Mouse (Mus musculus): ENCODE results near the gene A230072I06Rik. TPM values are rescaled to one million over a fixed set of nuclear protein-coding genes. Genes with fewer than 3 reads are reported as not detected.

The A230072I06Rik gene
- polyA plus RNA-seq, 1 experiment from 2014 or later, result not detected

GRCm38 (mm10) chr8:12328476-12328875, 49.9 kb downstream of the A230072I06Rik start:
- Histone ChIP-seq H3K4me1 (ENCODE audit: control insufficient read depth, insufficient read depth, low read length) (peaks cover 11% of the 10 kb centered on the region), H3K27ac (ENCODE audit: low read length) (no peak overlapping the region), H3K9ac (ENCODE audit: low read length) (no peak overlapping the region), H3K4me3 (ENCODE audit: low read length) (no peak overlapping the region), H3K36me3 (ENCODE audit: control insufficient read depth, insufficient read depth) (no peaks in the 10 kb centered on the region), H3K9me3 (replicated peaks; ENCODE audit: control insufficient read depth, low read length) (no peaks in the 10 kb centered on the region), H3K27me3 (ENCODE audit: control insufficient read depth, insufficient read depth, low read length) (peaks cover 10% of the 10 kb centered on the region; the same call in 1 of the 2 replicates), H3K4me2 (ENCODE audit: low read depth, low read length) (no peak overlapping the region)
- no peak for ATAC-seq (replicated peaks; ENCODE audit: extremely low read depth, insufficient read depth, low FRiP score)
- WGBS, result 66% methylated on average over 9 of the region's 9 CpGs

GRCm38 (mm10) chr8:12330066-12330465, 51.4 kb downstream of the A230072I06Rik start:
- peak; percentile 37; the same call in 1 of the 2 replicates for ATAC-seq (replicated peaks; ENCODE audit: extremely low read depth, insufficient read depth, low FRiP score)
- H3K4me2 ChIP-seq (ENCODE audit: low read depth, low read length), result no peak overlapping the region
- H3K36me3 ChIP-seq (ENCODE audit: control insufficient read depth, insufficient read depth), result no peaks in the 10 kb centered on the region
- 27% methylated on average over 8 of the region's 8 CpGs for WGBS
- no peaks in the 10 kb centered on the region for H3K9me3 ChIP-seq (replicated peaks; ENCODE audit: control insufficient read depth, low read length)
- no peak overlapping the region for H3K27ac ChIP-seq (ENCODE audit: low read length)
- H3K27me3 ChIP-seq (ENCODE audit: control insufficient read depth, insufficient read depth, low read length), result peaks cover 10% of the 10 kb centered on the region; the same call in 1 of the 2 replicates
- H3K4me1 ChIP-seq (ENCODE audit: control insufficient read depth, insufficient read depth, low read length), result peaks cover 8% of the 10 kb centered on the region
- H3K4me3 ChIP-seq (ENCODE audit: low read length), result no peak overlapping the region
- no peak overlapping the region for H3K9ac ChIP-seq (ENCODE audit: low read length)

Other genes starting within 250 kb of the A230072I06Rik start
- not detected in 2 replicates for gene Sox1, start 116.5 kb downstream of the A230072I06Rik start, polyA plus RNA-seq (2015; fragmentation: Nextera tagmentation; extraction: Ambion mirVana)

Data from heart, embryonic 16.5 days (tissue).